Mouse (Mus musculus) left cerebral cortex, postnatal 14 days (tissue): ENCODE measurements at regions not wholly inside any gene's neighbourhood (a gene's known extent, or its start where the extent isn't known, plus 50 kb on each side); places are given as distances from the start of the nearest gene placed in this dataset.
A peak's percentile ranks its signal among the peaks of the same experiment; 100 is the strongest.

Experiments used
- DNase-seq, 2 experiments: peaks; one replicate each; pipeline ENCODE4 v3.0.0; 2021 to 2022; ENCODE audit warnings: low spot score in 2 of 2, mixed read lengths in 1 of 2
- intact Hi-C: fragments of 180-260 bp; cut with DNase I; formaldehyde crosslinking; loops from one replicate; pipeline ENCODE4 v1.15.1; 2025

- DNase-seq = no peak
- intact Hi-C loops = no loop called here
Observed at GRCm38 (mm10) chr16:10098511-10098910, 71.5 kb upstream of the Rpl39l start.

DNA sequence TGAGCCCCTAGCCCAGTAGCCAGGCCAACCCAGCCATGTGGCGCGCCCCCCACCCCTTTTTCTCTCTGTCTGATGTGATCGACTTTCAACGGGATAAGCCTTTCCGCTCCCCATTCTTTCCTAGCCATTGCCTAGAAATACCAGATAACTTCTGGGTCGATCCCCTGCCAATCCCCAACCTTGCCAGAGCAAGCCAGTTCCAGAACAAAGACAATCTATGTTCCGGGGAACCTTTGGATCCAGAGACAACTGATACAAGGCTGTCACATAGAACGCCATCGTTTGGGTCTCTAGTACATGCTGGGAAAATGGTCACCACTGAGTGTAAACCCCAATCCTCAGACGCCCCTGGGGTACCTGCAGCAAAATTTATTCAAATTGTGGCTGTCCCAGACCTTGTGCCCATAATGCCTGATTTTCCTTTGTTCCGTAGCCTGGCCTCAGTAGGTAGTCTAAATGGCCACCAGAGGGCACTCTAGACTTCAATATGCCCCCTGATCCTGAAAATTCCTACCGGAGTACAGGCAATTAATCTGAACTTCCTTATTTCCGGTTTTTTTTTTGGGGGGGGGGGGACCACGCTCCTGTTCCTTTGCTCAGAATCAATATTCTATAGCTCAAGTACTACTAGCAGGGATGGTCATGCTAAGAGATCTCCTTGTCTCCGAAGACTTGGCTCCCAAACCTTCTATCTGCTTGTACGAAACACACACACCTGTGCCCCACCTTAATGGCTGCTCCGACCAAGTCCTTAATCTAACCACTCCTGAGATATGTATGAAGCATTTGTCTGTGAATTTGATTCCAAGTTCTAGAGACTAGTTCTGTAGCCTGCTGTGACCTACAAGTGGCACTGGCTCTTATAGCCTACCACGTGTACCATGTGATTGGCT lies 81.3 kb upstream of the Rpl39l start:
- peak; percentile 57 to 63 for DNase-seq
- intact Hi-C loops = loop anchor here (5.0 to 10.0 kb wide), 2 partner anchors 309 to 436 kb away; partner anchors contain the start of gene Tekt5

DNA sequence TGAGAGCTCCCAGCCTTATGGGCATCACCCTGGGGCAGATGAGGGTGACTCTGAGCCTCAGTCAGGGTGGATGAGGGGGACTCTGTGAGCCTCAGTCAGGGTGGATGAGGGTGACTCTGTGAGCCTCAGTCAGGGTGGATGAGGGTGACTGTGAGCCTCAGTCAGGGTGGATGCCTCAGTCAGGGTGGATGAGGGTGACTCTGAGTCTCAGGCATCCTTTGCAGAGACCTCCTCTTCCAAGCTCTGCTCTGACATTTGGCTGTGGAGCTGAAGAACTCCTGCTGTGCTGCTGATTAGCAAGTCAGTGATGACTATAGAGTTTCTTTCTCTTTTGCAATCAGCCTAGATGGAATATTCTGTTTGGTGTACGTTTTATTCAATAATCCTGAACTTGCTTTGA lies 83.7 kb upstream of the Rpl39l start:
- no peak for DNase-seq
- intact Hi-C loops = loop anchor here (5.0 to 10.0 kb wide), 2 partner anchors 311 to 438 kb away; partner anchors contain the start of gene Tekt5

DNA sequence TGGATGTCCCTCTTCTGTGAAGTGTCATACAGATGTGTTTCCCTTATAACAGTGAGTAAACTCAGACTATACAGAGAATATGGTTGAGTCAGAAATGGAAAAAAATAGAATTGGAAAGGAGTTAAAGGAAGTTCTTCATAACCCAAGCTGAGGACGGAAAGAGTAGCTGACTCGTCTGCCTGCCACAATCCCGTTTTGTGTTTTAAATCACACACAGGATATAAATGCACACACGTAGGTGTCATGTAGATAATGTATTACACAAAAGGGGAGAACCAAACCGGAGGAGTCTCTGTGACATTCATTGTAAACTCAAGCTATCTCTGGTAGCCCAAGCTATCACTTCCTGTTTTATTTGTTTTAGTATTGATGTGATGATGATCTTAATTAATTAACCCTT lies 84.6 kb upstream of the Rpl39l start:
- intact Hi-C loops = loop anchor here (5.0 to 10.0 kb wide), 2 partner anchors 312 to 439 kb away; partner anchors contain the start of gene Tekt5
- DNase-seq = no peak

DNA sequence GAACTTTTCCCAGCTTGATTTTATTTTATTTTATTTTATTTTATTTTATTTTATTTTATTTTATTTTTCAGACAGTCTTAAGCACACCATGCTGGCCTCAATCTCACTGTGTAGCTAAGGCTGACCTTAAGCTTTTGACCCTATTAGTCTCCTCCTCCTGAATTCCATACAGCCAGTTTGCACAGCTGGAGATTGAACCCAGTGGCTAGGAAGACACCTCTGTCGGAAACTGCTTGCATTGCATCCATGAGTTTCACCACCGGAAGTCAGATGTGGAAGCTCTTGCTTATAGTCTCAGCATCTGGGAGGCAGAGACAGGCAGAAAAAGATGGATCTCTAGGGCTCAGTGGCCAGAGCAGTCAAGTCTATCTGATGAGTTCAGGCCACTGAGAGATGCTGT lies 86.4 kb upstream of the Grin2a start:
- no peak for DNase-seq
- intact Hi-C loops = loop anchor here (10.0 kb wide), 1 partner anchor 443 kb away; no protein-coding TSS in a partner anchor

GRCm38 (mm10) chr16:10080121-10080679 lies 84.8 kb upstream of the Grin2a start:
- intact Hi-C loops = loop anchor here (10.0 kb wide), 1 partner anchor 445 kb away; no protein-coding TSS in a partner anchor

GRCm38 (mm10) chr16:10073158-10073557 lies 77.8 kb upstream of the Grin2a start:
- intact Hi-C loops = no loop called here
- DNase-seq = peak; percentile 67 to 69

More at GRCm38 (mm10) chr16:10080121-10080679, 84.8 kb upstream of the Grin2a start:
- DNase-seq = no peak

GRCm38 (mm10) chr16:10063491-10063890 lies 68.1 kb upstream of the Grin2a start:
- intact Hi-C loops = loop anchor here (1.0 to 10.0 kb wide), 2 partner anchors 68 to 1059 kb away; partner anchors contain the start of gene Grin2a

GRCm38 (mm10) chr16:10058094-10058493 lies 62.7 kb upstream of the Grin2a start:
- no peak for DNase-seq
- intact Hi-C loops = no loop called here

More at GRCm38 (mm10) chr16:10063491-10063890, 68.1 kb upstream of the Grin2a start:
- peak; percentile 70 to 77 for DNase-seq
